Mouse (Mus musculus): ENCODE measurements around the gene Ugp2.

DNA sequence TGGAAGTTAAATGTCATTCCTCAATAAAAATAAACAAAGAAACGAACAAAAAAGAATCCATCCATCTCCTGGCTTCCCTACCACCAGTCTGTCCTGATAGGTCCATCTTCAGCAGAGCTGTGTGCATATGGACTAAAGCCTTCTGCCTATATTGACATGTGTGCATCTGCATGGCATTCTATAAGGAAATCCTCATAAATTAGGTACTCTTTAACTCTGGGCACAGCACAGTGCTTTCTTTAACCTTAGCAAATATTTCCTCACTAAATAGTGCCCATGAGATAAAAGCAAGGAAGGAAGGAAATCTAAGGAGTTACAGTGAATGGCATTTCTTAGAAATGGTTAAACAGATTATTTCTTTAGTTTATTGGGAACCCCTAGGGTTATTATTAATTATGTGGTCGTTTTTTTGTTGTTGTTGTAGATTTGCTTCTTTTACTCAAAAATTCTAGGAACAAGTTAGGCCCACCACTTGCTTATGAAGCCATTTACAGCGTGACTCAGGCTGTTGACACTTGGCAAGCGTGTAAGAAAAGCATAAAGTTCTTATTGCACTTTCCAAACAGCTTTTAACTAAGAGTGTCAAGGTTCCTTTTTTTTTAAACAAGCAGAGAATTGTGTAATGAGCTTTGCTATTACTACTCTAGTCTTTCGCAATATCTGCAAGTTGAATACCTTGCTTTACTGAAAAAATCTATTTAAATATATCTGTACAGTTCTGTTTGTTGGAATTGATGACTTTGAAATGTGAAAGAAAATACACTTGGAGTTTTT, 31.7 kb upstream of the Ugp2 start:
- TF ChIP-seq CTCF (IDR thresholded peaks at IDR 0.05; ENCODE audit: low read depth), result no peak
- no peak for TF ChIP-seq EP300 (IDR thresholded peaks at IDR 0.05; ENCODE audit: low read depth)
